Mouse (Mus musculus): Measurements from ENCODE around the gene Bicral.
A peak's percentile ranks its signal among the peaks of the same experiment; 100 is the strongest.

The Bicral gene

DNA sequence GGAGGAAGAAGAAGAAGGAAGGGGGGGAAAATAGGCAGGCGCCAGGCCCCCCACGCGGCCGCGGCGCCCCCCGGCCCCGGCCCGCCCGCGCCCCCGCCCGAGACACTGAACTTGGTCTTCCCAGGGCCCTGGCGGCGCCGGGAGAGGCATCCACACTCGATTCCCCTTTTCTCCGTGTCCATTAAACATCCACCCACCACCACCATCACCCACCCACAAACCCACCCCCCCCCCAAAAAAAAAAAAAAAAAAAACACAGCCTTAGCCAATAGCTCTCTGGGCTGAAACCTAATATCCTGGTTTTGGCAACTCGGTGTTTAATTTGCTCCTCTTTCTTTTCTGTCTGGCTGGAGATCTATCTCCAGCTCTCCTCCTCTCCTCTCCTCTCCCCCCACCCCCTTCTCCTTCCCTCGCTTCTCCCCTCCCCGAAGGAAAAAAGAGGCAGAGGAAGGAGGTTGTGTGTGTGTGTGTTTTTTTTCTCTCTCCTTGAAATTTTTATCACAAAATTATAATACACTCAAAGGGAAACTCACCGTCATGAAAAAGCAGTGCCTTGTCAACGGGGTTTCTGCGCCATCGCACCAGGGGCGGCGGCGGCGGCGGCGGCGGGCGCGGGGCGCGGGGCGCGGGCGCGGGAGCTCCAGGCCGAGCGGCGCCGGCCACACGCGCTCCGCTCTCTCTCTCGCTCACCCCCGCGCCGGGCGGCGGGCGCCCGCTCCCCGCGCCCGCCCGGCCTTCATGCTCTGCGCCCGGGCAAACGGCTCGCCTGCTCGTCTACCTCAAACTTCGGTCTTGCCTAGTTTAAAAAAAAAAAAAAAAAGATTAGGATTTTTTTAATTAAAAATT is at the start of gene Bicral:
Gene Bicral, minus strand, starts transcription at position 580 of the 846 bp plus-strand sequence.
- DNase-seq (ENCODE audit: low spot score in 2 of 2), result peak; percentile 67 to 72

DNA sequence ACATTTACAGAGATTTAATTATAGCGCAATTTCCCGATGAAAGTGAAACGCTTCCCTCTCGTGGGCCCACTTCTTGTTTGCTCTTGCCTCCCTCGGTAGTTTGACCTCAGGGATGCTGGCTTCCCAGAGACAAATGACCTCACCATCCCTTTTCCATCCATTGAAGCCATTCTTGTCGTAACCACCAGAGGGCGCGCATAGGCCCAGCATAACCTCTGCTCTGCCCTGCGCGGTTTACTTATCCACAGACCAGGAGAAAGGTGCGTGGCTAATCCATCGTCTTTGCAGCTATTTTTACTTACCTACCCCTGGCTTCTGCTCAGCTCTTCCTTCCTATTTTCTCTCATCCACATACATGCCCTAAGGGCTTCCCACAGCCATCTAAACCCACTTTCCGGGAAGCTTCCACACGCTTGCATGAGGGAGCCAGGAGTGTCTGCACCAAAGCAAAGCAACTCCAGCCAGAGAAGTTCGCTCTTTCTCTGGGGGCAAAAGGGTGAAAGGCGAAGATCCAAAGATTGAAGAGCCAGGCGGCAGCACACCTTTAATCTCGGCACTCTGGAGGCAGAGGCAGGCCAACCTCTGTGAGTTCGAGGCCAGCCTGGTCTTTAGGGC is 45.7 kb upstream of the Bicral start:
- DNase-seq (ENCODE audit: low spot score in 2 of 2), result peak; percentile 55 to 58

DNA sequence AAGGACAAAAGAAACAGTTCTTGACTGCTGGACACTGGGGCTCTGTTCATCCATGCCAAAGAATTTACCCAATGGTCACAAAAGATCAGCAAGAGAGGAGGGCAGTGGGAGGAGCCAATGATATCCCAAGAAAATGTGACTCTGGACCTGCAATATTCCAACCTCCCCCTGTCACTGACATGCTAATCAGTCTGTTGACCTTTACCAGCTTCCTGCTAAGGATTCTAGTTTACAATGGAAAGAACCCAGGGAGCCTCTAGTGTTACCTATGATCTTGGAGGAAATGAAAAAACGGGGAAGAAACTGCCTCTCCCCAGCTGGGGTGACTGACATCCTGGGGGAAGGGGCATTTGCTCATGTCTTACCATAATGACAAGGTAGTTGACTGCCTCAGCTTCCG is 42.7 kb upstream of the Bicral start:
- no peak for DNase-seq (ENCODE audit: low spot score in 2 of 2)

DNA sequence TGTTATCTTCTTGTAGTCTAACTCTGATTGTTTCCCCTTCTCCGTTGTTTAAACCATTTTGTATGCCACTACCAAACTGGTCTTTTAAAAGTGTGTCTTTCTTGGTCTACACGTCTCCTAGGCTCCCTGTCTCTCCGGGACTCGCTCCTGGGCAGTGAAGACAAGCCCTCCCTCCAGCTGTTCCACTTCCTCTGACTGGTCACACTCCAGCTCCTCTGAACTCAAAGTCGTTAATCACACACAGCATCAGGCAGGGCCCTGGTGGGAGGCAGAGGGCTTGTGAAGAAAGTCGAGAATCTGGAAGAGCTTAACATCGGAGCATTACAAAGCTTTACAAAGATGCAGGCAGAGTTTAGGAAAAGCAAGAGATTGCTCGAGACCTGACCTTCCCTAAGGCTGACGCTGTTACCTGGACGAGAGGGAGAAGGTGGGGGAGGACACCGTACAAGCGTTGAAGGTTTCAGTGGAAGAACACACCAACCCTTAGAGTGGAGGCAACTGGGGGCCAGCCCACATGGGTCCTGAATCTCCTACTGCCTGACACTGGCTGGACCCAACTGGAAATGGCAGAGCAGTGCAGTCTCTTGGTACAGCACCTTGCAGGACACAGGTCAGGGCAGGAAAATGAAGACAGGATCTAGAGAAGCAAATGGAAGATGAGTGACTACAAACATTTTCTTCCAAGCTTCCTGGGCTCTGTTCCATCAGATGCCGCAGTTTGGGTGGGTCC is 39.1 kb upstream of the Bicral start:
- peak; percentile 54 to 55 for DNase-seq (ENCODE audit: low spot score in 2 of 2)

DNA sequence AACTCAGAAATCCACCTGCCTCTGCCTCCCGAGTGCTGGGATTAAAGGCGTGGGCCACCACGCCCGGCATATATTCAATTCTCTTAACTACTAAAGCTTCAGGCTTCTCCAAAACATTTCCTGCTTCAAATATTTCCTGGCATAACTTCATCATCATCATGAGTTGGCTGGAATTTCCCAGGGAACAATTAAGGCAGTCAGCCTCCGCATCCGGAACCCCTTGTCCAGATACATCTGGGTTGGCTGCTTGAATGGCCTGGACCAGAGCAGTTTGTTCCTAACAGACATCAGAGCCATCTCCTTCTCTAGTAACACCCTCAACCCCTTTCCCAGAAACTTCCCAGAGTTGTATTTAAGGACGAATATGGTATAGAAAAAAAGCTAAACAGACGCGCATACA is 37.1 kb upstream of the Bicral start:
- no peak for DNase-seq (ENCODE audit: low spot score in 2 of 2)

DNA sequence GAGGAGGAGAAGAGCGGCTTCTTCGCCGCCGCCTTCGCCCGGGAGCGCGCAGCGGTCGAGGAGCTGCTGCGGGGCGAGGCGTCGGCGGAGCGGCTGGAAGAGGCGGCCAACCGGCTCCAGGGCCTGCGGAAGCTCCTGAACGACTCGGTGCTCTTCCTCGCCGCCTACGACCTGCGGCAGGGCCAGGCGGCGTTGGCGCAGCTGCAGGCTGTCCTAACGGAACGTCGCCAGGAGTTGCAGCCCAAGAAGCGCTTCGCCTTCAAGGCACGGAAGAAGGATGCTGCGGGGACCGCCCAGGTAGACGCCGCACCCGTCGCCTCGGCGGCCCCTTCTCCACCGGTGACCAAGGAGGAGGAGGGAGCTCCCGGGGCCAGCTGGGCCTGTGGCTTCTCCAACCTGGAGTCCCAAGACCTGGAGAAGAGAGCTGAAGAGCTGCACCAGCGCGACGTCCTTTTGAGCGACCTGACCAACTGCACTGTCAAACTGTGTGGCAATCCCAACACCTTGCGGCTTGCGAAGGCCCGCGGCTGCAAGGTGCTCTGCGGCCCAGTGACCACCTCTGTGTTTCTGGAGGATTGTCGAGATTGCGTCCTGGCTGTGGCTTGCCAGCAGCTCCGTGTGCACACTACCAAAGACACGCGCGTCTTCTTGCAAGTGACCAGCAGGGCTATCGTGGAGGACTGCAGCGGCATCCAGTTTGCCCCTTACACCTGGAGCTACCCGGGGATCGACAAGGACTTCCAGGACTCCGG is 32.7 kb upstream of the Bicral start:
- DNase-seq (ENCODE audit: low spot score in 2 of 2), result peak; percentile 42 to 45

DNA sequence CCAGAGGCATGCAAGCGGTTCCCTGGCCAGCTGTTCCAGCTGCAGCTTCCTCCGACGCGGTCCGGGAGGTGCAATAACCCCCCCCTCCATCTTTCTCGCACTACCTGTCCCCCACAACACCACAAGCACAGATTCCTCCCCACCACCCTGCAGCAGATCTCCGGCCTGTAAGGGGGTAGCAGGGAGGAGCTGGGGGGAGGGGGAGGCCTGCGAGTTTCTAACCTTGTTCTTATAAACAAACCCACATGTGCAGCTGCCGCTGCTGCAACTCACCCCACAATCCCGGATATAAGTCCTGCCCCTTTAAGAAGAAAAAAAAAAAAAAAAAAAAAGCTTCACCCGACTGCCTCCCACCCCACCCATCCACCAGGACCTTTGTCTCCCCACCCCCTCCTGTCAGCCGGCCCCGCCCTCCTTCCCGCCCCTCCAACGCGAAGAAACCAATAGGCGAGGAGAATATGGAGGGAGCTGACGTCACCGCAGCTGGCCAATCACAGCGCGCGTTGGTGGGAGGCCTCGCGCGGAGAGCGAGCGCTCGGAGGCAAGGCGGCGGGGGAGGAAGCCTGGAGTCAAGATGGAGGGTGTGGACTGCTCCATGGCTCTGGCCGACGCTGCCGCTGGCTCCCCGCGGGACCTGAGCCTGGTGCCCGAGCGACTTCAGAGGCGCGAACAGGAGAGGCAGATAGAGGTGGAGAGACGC is 32.0 kb upstream of the Bicral start, which contains the start of gene Tbcc:
Gene Tbcc, plus strand, starts transcription at position 569 of the 700 bp plus-strand sequence.
- peak; percentile 96 to 97 for DNase-seq (ENCODE audit: low spot score in 2 of 2)

DNA sequence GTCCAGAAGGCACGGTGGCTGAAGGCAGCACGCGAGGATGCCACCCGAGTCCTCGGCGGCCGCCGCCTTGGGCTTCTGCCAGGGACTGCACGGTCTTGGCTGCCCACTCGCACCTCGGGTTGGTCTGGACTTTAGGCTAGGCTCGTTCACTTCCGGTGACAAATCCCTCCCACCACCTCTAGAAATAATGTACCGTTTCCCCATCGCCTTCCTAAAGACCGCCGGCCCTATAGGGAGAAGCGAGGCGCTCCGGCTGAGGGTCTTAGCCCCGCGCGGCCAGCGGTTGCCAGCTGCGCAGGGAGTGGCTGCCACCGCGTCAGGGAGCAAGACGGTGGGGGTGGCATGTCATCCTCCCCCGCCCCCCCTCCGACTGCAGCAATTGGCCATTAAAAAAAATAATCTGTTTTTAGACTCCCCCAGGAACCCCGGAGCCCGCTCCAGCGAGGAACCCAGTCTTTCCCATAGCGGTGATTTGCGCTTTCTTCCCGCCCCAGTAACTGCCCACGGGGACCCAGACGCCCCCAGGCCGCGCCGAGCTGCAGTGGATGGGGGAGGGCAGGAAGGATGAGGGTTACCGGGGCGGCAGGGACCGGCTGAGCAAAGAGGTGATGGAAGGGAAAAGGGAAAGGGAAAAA is 31.3 kb upstream of the Bicral start:
- peak; percentile 65 to 67 for DNase-seq (ENCODE audit: low spot score in 2 of 2)

DNA sequence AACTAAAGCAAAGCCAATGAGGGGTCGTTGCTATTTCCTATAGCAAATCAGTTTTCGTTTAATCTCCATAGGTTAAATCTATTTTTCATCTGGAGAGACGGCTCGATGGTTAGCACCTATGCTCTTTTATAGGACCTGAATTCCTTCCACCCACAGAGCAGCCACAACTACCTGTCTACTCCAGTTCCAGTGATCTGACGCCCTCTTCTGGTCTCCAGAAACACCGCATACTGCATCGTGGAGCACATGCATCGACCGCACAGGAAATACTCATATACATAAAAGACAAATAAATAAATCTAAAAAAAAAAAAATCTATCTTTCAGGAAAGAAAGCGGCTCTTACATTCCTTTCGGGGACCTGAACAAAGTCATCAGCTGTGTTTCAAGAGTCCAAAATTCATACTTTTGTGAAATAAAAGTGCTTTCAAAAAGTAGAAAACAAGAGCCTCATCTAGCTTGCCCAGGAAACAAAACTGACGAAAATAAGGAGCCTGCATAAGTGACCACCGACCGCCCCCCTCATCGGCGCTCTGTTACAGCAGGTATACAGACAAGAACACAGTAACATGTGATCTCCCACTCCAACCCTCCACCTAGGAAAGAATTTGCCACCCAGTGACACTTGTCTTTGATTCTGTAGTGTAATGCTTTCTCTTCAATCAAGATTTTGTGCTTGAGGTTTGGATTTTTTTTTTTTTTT is 30.4 kb upstream of the Bicral start:
- DNase-seq (ENCODE audit: low spot score in 2 of 2), result peak; percentile 53 to 68

DNA sequence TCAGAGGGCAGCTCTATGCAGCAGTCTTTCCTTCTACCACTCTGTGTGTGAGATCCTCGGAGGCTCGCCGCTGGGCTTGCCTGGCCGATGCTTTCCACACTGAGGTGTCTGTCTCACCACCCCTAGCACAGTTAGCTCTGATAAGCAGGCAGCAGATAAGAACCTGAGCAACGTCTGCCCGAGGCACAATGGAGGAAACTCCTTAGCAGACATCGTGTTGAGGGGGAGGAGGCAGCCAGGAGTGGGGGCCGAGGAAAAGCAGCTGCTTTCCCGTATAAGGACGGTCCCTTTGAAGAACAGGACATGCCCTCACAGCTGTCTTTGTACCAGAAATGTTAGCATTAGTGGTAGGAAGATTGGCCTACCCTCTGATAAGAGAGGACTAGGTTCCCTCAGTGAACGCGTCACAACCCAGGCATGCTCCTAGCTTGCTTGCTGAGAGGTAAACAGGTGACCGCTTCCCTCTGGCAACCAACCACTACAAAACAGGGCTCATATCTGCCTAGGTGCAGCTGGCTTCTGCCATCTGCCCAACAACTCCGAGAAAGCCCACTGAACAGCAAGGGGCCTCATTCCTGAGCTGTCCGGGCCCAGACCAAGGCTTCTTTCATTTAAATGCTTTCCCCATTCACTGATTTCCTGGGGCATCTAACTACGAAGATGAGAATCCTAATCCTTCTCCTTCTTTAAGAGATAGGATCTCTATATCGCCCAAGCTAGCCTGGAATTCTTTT is 27.8 kb upstream of the Bicral start:
- DNase-seq (ENCODE audit: low spot score in 2 of 2), result no peak

DNA sequence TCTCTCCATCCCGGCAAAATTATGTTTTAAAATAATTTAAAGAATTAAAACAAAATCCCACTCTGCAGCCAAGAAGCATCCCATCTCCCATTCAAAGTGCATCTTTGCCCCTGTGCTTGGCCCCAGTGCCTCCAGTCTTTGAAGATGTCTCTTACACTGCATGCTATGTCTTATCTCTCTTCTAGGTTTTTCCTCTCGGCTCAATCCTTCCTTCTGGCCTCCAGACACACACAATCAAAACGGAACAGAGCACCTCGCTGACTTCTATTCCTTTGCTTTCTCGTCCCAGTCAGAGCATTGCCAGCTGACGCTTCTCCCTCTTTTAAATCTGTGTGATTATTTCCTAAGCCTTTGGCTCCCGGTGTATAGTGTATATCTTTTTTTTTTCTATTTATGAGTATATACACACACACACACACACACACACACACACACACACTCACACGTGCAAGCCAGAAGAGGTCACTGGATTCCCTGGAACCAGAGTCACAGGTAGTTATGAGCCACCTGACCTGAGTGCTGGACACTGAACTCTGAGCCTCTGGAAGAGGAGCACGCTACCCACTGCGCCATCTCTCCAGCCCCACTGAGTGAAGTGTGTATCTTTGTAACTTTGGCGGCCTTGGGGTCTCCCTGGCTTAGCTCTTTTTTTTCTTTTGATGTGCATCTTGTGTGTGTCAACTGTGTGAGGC is 27.1 kb upstream of the Bicral start:
- no peak for DNase-seq (ENCODE audit: low spot score in 2 of 2)

DNA sequence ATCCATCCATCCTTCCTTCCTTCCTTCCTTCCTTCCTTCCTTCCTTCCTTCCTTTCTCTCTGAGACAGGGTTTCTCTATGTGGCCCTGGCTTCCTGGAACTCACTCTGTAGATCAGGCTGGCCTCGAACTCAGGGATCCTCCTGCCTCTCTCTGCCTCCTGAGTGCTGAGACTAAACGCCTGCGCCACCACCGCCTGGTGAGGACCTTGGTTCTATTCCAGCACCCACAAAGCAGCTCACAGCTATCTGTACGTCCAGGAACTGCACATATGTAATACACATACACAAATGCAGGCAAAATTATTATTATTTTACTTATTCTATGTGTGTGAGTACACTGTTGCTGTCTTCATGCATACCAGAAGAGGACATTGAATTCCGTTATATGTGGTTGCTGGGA is 26.5 kb upstream of the Bicral start:
- no peak for DNase-seq (ENCODE audit: low spot score in 2 of 2)

DNA sequence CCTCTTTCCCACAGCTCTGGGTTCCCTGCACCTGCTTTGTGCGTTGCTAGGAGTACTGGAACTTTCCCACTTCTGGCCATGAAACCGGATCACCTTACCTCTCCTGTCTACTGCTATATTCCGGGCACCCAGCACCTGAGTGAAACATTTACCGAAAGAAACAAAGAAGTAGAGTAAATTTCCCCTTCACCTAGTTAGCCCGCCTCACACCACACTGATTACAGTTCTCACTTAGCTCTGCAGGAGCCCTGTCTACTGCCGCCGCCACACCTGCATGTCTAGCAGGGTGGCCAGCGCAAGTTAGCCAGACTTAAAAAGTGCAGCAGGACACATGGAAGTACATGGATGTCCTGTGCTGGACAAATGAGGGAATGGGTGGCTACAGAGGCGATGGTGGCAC is 24.8 kb upstream of the Bicral start:
- no peak for DNase-seq (ENCODE audit: low spot score in 2 of 2)

DNA sequence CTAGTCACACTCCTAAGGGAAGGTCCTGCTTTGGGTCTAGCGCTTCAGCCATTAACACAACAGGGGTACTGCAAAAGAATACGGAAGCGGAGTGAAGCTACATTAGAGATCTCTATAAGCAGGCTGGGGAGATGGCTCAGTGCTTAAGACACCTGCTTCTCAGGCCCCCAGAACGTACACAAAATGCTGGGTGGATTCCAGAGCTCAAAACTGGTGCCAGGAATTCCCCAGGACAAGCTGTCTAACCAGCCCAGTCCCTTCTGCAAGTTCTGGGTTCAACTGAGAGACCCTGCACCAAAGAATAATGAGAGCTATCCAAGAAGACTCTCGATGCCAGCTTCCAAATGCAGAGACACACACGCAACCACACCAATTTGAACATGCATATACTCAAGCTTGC is 23.4 kb upstream of the Bicral start:
- DNase-seq (ENCODE audit: low spot score in 2 of 2), result no peak

DNA sequence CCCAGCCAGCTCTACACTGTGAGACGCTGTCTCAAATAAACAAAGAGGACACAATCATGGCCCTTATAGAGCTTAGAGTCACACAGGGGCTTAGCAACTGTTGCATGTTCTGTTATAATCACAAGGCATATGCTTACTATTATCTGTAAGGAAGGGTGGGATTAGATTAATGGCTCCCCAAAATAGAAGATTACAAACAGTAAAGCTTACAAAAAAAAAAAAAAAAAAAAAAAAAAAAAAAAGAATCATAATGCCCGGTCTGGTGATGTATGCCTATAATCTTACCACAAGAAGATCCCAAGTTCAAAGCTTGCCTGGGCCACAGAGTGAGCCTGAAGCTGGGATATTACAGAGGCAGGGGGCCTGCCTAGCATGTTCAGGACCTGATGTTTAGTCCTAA is 22.0 kb upstream of the Bicral start:
- DNase-seq (ENCODE audit: low spot score in 2 of 2), result no peak

DNA sequence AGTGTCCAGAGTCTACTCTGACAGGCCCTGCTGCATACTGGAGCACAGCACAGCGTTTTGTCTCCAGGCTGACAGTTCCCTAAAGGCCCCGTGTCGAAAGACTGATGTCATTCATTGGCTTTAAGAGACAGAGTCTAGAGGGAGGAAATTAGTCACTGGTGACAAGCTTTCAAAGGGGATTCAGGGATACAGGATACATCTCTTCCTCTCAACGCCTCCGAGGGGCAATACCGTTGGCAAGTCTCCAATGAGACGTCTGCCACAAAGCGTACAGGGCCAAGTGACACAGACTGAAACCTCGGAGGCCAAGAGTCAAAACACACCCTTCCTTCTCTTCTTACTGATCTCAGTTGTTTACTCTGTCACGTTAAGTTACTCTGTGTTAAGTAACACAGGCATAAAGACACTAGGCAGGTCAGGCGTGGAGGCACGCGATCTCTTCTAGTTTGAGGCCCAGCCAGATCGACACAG is 21.6 kb upstream of the Bicral start:
- DNase-seq (ENCODE audit: low spot score in 2 of 2), result no peak

DNA sequence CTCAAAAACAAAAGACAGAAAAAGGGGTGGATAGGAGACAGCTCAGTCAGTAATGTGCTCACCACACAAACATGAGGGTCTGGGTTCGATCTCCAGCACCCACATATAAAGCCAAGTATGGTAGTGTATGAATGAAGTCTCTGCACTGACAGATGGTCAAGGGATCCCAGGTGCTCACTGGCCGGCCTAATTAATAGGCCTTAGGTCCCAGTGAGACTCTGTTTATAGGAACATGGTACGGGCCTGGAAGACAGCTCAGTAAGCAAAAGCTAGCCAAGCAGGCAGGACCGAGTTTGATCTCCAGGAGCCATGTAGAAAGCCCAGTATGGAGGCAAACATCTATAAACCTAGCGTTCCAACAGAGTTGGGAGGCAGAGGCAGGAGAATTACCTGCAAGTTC is 18.8 kb upstream of the Bicral start:
- no peak for DNase-seq (ENCODE audit: low spot score in 2 of 2)

DNA sequence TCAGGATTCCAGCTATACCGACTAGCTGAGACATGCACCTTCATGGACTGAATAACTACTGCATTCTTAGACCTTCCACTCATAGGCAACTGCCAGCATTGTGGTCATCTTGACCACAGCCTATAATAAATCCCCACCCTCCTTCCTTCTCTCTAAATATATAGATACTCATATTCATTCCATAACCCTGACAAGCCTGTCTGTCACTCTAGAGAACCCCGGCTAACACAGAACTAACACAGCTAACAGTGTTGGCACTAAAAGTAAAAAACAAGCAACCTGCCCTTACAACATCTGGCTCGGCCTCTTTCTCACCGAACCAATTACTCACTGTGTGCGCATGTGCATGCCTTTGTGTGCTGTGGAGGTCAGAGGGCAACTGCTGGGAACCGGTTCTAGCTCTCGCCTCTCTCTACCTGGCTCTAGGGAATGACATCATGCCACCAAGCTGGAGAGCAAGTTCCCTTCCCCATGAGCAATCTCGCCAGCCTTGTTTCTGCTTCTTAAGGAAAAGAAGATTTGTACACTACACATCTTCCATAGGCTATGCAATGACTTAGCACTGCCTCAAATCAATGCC is 18.2 kb upstream of the Bicral start:
- DNase-seq (ENCODE audit: low spot score in 2 of 2), result no peak

Measured in spleen, postnatal 36 days (tissue).